Mouse (Mus musculus): ENCODE measurements around the gene Zbtb45. TPM values are rescaled to one million over a fixed set of nuclear protein-coding genes. Genes with fewer than 3 reads are reported as not detected.

Zbtb45 gene
- polyA plus RNA-seq, 1 experiment from 2014 or later = 44.0 TPM

DNA sequence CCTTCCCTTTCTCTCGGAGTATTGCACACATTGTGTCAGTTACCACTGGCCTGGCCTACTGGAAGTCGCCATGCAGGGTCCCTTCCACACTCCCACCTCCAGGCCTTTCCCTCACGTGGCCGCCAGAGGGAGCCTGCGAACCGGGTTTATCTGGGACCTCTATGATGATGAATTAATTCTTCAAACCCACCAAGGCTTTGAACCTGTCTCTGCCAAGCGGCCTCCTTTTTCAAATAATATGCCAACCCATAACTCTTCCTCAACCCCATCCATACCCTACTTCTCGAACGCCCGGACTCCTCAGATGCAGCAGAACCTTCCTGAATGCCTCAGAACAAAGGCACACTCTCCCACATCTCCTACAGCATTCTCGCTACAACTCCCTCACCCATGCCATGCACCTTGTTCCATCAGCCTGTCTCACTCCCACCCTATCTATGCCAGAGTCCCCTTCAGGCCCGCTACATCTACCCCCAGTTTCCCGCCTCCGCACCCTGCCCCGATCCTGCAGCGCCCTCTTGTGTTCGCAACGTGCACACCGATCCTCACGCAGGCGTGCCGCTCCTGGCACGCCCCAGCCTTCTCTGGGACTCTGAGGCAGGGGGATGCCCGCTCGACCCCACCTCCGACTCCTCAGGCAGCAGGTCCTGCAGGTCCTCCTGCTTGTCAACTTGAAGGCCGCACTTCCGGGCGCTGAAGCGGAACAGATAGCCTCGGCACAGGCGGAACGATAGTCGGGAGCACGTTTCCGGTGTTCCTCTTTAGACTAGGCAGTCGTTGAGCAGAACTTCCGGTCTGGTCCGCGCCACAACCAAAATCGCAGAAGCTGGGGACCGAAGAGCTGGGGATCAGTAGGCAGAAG lies 460 bp downstream of the Zbtb45 start:
- peaks cover 20% of the 10 kb centered on the region for H3K4me1 ChIP-seq (ENCODE audit: control insufficient read depth, insufficient read depth, low read length)
- peaks cover 25% of the 10 kb centered on the region for H3K36me3 ChIP-seq (ENCODE audit: control insufficient read depth, insufficient read depth, low read length)
- H3K9ac ChIP-seq (ENCODE audit: low read depth, low read length) = peak overlapping the region; percentile 90
- H3K27me3 ChIP-seq (ENCODE audit: control insufficient read depth, insufficient read depth, low read depth, low read length) = no peaks in the 10 kb centered on the region
- H3K4me3 ChIP-seq (ENCODE audit: low read depth, low read length) = peak overlapping the region; percentile 80
- H3K4me2 ChIP-seq (ENCODE audit: low read length) = peak overlapping the region; percentile 69
- WGBS = under 1% methylated on average over 42 of the region's 42 CpGs
- H3K9me3 ChIP-seq (replicated peaks; ENCODE audit: control insufficient read depth, low read length, poor library complexity, severe bottlenecking) = no peaks in the 10 kb centered on the region
- peak; percentile 94 for ATAC-seq
- H3K27ac ChIP-seq (ENCODE audit: low read length) = peak overlapping the region; percentile 96

- ATAC-seq = no peak
- Histone ChIP-seq H3K9me3 (replicated peaks; ENCODE audit: control insufficient read depth, low read length, poor library complexity, severe bottlenecking) (no peaks in the 10 kb centered on the region), H3K9ac (ENCODE audit: low read depth, low read length) (peak overlapping the region; percentile 38), H3K27me3 (ENCODE audit: control insufficient read depth, insufficient read depth, low read depth, low read length) (no peaks in the 10 kb centered on the region), H3K4me1 (ENCODE audit: control insufficient read depth, insufficient read depth, low read length) (peaks cover 20% of the 10 kb centered on the region), H3K4me3 (ENCODE audit: low read depth, low read length) (no peak overlapping the region), H3K4me2 (ENCODE audit: low read length) (peak overlapping the region; percentile 21), H3K36me3 (ENCODE audit: control insufficient read depth, insufficient read depth, low read length) (peaks cover 29% of the 10 kb centered on the region), H3K27ac (ENCODE audit: low read length) (no peak overlapping the region)
- WGBS = 43% methylated on average over 57 of the region's 57 CpGs
Measured at GRCm38 (mm10) chr7:13007341-13008092, 2.3 kb downstream of the Zbtb45 start.

DNA sequence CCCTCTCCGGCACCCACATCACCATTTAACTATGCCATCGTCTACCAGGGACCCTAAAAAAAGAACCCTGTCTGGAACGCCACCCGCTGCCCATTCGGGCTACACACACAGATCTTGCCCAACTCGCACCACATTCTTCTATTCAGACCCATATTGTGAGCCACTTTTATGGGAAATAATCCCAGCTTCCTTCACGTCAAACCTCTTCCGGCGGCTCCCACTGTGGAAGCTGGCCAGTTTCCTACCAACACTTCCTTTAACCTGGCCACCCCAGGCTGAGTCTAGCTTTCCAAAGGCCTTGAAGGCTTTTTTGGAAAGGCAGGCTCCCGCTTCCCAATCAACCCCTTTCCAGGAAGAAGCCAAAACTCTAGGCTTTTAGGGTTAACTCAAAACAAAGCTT lies 3.3 kb downstream of the Zbtb45 start:
- ATAC-seq = no peak
- Histone ChIP-seq H3K9ac (ENCODE audit: low read depth, low read length) (no peak overlapping the region), H3K27ac (ENCODE audit: low read length) (no peak overlapping the region), H3K4me3 (ENCODE audit: low read depth, low read length) (no peak overlapping the region), H3K9me3 (replicated peaks; ENCODE audit: control insufficient read depth, low read length, poor library complexity, severe bottlenecking) (no peaks in the 10 kb centered on the region), H3K4me1 (ENCODE audit: control insufficient read depth, insufficient read depth, low read length) (peaks cover 20% of the 10 kb centered on the region), H3K36me3 (ENCODE audit: control insufficient read depth, insufficient read depth, low read length) (peaks cover 29% of the 10 kb centered on the region), H3K27me3 (ENCODE audit: control insufficient read depth, insufficient read depth, low read depth, low read length) (no peaks in the 10 kb centered on the region), H3K4me2 (ENCODE audit: low read length) (no peak overlapping the region)
- WGBS = 89% methylated on average over 10 of the region's 10 CpGs

- Histone ChIP-seq H3K4me3 (ENCODE audit: low read depth, low read length) (no peak overlapping the region), H3K9ac (ENCODE audit: low read depth, low read length) (0 out of 2 replicates have a peak overlapping the region, but pooled peaks have one; percentile 4), H3K4me1 (ENCODE audit: control insufficient read depth, insufficient read depth, low read length) (peaks cover 20% of the 10 kb centered on the region), H3K27me3 (ENCODE audit: control insufficient read depth, insufficient read depth, low read depth, low read length) (no peaks in the 10 kb centered on the region), H3K4me2 (ENCODE audit: low read length) (no peak overlapping the region), H3K36me3 (ENCODE audit: control insufficient read depth, insufficient read depth, low read length) (peaks cover 29% of the 10 kb centered on the region), H3K9me3 (replicated peaks; ENCODE audit: control insufficient read depth, low read length, poor library complexity, severe bottlenecking) (no peaks in the 10 kb centered on the region), H3K27ac (ENCODE audit: low read length) (no peak overlapping the region)
- 89% methylated on average over 17 of the region's 17 CpGs for WGBS
- ATAC-seq = no peak
Measured at GRCm38 (mm10) chr7:13006011-13006410, 3.8 kb downstream of the Zbtb45 start.

DNA sequence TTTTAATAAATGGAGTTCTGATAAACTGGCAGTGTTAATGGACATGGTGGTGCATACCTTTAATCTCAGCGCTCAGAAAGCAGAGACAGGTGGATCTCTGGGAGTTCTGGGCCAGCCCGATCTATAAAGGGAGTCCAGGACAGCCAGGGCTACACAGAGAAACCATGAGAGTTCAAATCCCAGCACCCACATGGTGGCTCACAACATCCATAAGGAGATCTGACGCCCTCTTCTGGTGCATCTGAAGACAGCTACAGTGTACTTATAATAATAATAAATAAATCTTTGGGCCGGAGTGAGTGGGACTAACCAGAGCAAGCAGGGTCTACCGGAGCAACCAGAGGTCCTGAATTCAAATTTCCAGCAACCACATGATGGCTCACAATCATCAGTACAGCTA lies 6.5 kb downstream of the Zbtb45 start:
- H3K4me2 ChIP-seq (ENCODE audit: low read length) = no peak overlapping the region
- H3K4me3 ChIP-seq (ENCODE audit: low read depth, low read length) = no peak overlapping the region
- no peaks in the 10 kb centered on the region for H3K27me3 ChIP-seq (ENCODE audit: control insufficient read depth, insufficient read depth, low read depth, low read length)
- H3K27ac ChIP-seq (ENCODE audit: low read length) = no peak overlapping the region
- ATAC-seq = no peak
- H3K9me3 ChIP-seq (replicated peaks; ENCODE audit: control insufficient read depth, low read length, poor library complexity, severe bottlenecking) = no peaks in the 10 kb centered on the region
- 75% methylated on average over 5 of the region's 5 CpGs for WGBS
- H3K36me3 ChIP-seq (ENCODE audit: control insufficient read depth, insufficient read depth, low read length) = peaks cover 29% of the 10 kb centered on the region
- no peak overlapping the region for H3K9ac ChIP-seq (ENCODE audit: low read depth, low read length)
- H3K4me1 ChIP-seq (ENCODE audit: control insufficient read depth, insufficient read depth, low read length) = peaks cover 8% of the 10 kb centered on the region

DNA sequence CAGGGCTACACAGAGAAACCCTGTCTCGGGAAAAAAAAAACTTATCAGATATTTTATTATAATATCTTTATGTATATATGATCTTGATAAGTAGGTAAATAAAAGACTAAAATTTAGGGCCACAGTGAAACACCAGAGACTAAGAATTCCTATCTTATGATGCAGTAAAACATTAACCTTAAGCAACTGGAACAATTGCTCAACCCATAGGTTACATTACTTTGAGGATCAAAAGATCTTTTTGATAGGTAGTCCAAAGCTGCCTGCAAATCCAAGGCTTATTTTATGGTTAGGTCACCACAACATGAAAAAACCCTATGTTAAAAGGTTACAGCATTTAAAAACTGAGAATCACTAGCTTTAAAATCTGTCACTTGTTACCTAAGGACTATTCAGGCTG lies 8.2 kb downstream of the Zbtb45 start:
- no peak overlapping the region for H3K9ac ChIP-seq (ENCODE audit: low read depth, low read length)
- H3K27me3 ChIP-seq (ENCODE audit: control insufficient read depth, insufficient read depth, low read depth, low read length) = no peaks in the 10 kb centered on the region
- no peak for ATAC-seq
- no peak overlapping the region for H3K27ac ChIP-seq (ENCODE audit: low read length)
- no peak overlapping the region for H3K4me3 ChIP-seq (ENCODE audit: low read depth, low read length)
- no peaks in the 10 kb centered on the region for H3K9me3 ChIP-seq (replicated peaks; ENCODE audit: control insufficient read depth, low read length, poor library complexity, severe bottlenecking)
- no peaks in the 10 kb centered on the region for H3K4me1 ChIP-seq (ENCODE audit: control insufficient read depth, insufficient read depth, low read length)
- H3K36me3 ChIP-seq (ENCODE audit: control insufficient read depth, insufficient read depth, low read length) = peaks cover 19% of the 10 kb centered on the region
- WGBS = 76% methylated on average over 1 of the region's 1 CpGs
- H3K4me2 ChIP-seq (ENCODE audit: low read length) = no peak overlapping the region

DNA sequence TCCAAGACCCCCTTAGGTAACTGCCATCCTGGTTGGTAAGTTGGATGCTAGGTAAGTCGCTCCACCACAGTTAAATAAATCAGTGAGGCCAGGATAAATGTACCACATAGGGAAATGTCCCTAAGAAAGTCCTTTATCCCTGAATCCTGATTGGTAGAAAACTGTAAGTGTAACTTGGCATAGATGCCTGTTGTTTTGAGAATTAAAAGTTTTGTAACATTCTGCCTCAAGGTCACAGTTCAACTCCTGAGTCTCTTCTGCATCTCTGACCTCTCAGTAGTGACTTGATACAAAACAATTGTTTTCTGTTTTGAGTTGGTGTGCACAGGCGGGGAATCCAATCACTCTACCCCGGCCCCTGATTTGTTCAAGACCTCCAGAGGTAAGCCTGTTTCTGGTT lies 11.0 kb downstream of the Zbtb45 start, which contains the start of gene Trim28:
Trim28 (plus strand) TSS at position 264 of the 400 bp plus-strand sequence.
- Histone ChIP-seq H3K9me3 (replicated peaks; ENCODE audit: control insufficient read depth, low read length, poor library complexity, severe bottlenecking) (no peaks in the 10 kb centered on the region), H3K9ac (ENCODE audit: low read depth, low read length) (no peak within 1 kb of the TSS), H3K27me3 (ENCODE audit: control insufficient read depth, insufficient read depth, low read depth, low read length) (no peaks in the 10 kb centered on the region), H3K36me3 (ENCODE audit: control insufficient read depth, insufficient read depth, low read length) (0 out of 2 replicates have a peak, but pooled peaks cover 4% of the 10 kb centered on the region), H3K4me1 (ENCODE audit: control insufficient read depth, insufficient read depth, low read length) (no peaks in the 10 kb centered on the region), H3K4me3 (ENCODE audit: low read depth, low read length) (no peak within 1 kb of the TSS), H3K27ac (ENCODE audit: low read length) (no peak within 1 kb of the TSS), H3K4me2 (ENCODE audit: low read length) (no peak within 1 kb of the TSS)
- WGBS = 87% methylated on average over 3 of the region's 3 CpGs
- no peak for ATAC-seq

GRCm38 (mm10) chr7:12998053-12998452 lies 11.8 kb downstream of the Zbtb45 start, which contains the start of gene Slc27a5:
Gene Slc27a5 (minus strand): TSS chr7:12998192.
- ATAC-seq = no peak
- no peak within 1 kb of the TSS for H3K27ac ChIP-seq (ENCODE audit: low read length)
- no peaks in the 10 kb centered on the region for H3K27me3 ChIP-seq (ENCODE audit: control insufficient read depth, insufficient read depth, low read depth, low read length)
- H3K9me3 ChIP-seq (replicated peaks; ENCODE audit: control insufficient read depth, low read length, poor library complexity, severe bottlenecking) = no peaks in the 10 kb centered on the region
- H3K4me3 ChIP-seq (ENCODE audit: low read depth, low read length) = no peak within 1 kb of the TSS
- no peaks in the 10 kb centered on the region for H3K4me1 ChIP-seq (ENCODE audit: control insufficient read depth, insufficient read depth, low read length)
- H3K36me3 ChIP-seq (ENCODE audit: control insufficient read depth, insufficient read depth, low read length) = 0 out of 2 replicates have a peak, but pooled peaks cover 4% of the 10 kb centered on the region
- H3K9ac ChIP-seq (ENCODE audit: low read depth, low read length) = no peak within 1 kb of the TSS
- 86% methylated on average over 5 of the region's 5 CpGs for WGBS
- no peak within 1 kb of the TSS for H3K4me2 ChIP-seq (ENCODE audit: low read length)

GRCm38 (mm10) chr7:12997230-12997629 lies 12.6 kb downstream of the Zbtb45 start:
- H3K27me3 ChIP-seq (ENCODE audit: control insufficient read depth, insufficient read depth, low read depth, low read length) = no peaks in the 10 kb centered on the region
- H3K9ac ChIP-seq (ENCODE audit: low read depth, low read length) = no peak overlapping the region
- H3K4me1 ChIP-seq (ENCODE audit: control insufficient read depth, insufficient read depth, low read length) = no peaks in the 10 kb centered on the region
- H3K27ac ChIP-seq (ENCODE audit: low read length) = no peak overlapping the region
- no peak overlapping the region for H3K4me3 ChIP-seq (ENCODE audit: low read depth, low read length)
- 70% methylated on average over 5 of the region's 5 CpGs for WGBS
- H3K4me2 ChIP-seq (ENCODE audit: low read length) = no peak overlapping the region
- no peaks in the 10 kb centered on the region for H3K9me3 ChIP-seq (replicated peaks; ENCODE audit: control insufficient read depth, low read length, poor library complexity, severe bottlenecking)
- no peaks in the 10 kb centered on the region for H3K36me3 ChIP-seq (ENCODE audit: control insufficient read depth, insufficient read depth, low read length)
- ATAC-seq = no peak

Measured in midbrain, embryonic 16.5 days (tissue).